Mouse (Mus musculus): ENCODE data around the gene Poc1a. TPM values are rescaled to one million over a fixed set of nuclear protein-coding genes. Genes with fewer than 3 reads are reported as not detected.
A peak's percentile ranks its signal among the peaks of the same experiment; 100 is the strongest.

The Poc1a gene
- polyA plus RNA-seq, 1 experiment from 2014 or later = 31.1 TPM

GRCm38 (mm10) chr9:106237401-106237800 is 43.5 kb upstream of the Poc1a start:
- H3K36me3 ChIP-seq (ENCODE audit: control insufficient read depth, insufficient read depth, low read length) = peaks cover 58% of the 10 kb centered on the region
- H3K27me3 ChIP-seq (ENCODE audit: control insufficient read depth, insufficient read depth, low read length) = no peaks in the 10 kb centered on the region
- no peak overlapping the region for H3K9ac ChIP-seq (ENCODE audit: low read depth, low read length)
- no peaks in the 10 kb centered on the region for H3K9me3 ChIP-seq (replicated peaks; ENCODE audit: control insufficient read depth, low read length)
- no peak overlapping the region for H3K27ac ChIP-seq (ENCODE audit: low read depth, low read length)
- ATAC-seq (replicated peaks; ENCODE audit: insufficient number of reproducible peaks, low FRiP score, low TSS enrichment) = no peak
- H3K4me1 ChIP-seq (ENCODE audit: control insufficient read depth, insufficient read depth, low read length) = peaks cover 11% of the 10 kb centered on the region
- no peak overlapping the region for H3K4me3 ChIP-seq (ENCODE audit: low read depth, low read length)
- WGBS (ENCODE audit: insufficient replicate concordance) = 90% methylated on average over 8 of the region's 8 CpGs
- no peak overlapping the region for H3K4me2 ChIP-seq

- WGBS (ENCODE audit: insufficient replicate concordance) = 90% methylated on average over 10 of the region's 10 CpGs
- no peak for ATAC-seq (replicated peaks; ENCODE audit: insufficient number of reproducible peaks, low FRiP score, low TSS enrichment)
- Histone ChIP-seq H3K9me3 (replicated peaks; ENCODE audit: control insufficient read depth, low read length) (no peaks in the 10 kb centered on the region), H3K4me2 (no peak overlapping the region), H3K9ac (ENCODE audit: low read depth, low read length) (no peak overlapping the region), H3K4me1 (ENCODE audit: control insufficient read depth, insufficient read depth, low read length) (peaks cover 11% of the 10 kb centered on the region), H3K36me3 (ENCODE audit: control insufficient read depth, insufficient read depth, low read length) (peaks cover 53% of the 10 kb centered on the region), H3K27me3 (ENCODE audit: control insufficient read depth, insufficient read depth, low read length) (no peaks in the 10 kb centered on the region), H3K27ac (ENCODE audit: low read depth, low read length) (no peak overlapping the region), H3K4me3 (ENCODE audit: low read depth, low read length) (no peak overlapping the region)
Observed at GRCm38 (mm10) chr9:106237878-106238277, 43.0 kb upstream of the Poc1a start.

DNA sequence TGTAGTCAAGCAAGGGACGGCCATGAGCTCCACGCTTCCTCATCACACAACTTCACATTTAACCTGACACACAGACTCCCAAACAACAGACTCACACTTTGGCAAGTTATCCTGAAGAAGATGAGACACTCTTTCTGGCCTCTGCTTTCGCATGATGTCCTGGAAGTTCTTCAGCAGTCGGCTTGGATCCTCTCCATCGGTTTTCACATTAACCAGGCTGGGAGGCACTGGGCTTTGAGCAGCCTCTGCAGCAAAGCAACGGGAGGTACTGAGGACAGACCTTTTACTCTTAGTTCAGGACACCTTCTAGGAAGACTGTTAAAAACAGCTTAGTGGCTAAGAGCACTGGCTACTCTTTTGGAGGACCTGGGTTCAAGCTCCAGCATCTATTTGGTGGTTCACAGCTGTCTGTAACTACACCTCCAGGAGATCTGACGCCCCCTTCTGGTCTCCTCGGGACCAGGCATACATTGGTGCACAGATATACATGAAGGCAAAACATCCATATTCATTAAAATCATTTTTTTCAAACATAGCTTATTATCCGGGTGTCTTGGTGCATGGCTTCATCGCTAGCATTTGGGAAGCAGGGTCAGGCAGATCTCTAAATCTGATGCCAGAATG is 39.2 kb upstream of the Poc1a start:
- H3K4me2 ChIP-seq = no peak overlapping the region
- no peaks in the 10 kb centered on the region for H3K27me3 ChIP-seq (ENCODE audit: control insufficient read depth, insufficient read depth, low read length)
- ATAC-seq (replicated peaks; ENCODE audit: insufficient number of reproducible peaks, low FRiP score, low TSS enrichment) = no peak
- peaks cover 8% of the 10 kb centered on the region for H3K4me1 ChIP-seq (ENCODE audit: control insufficient read depth, insufficient read depth, low read length)
- 89% methylated on average over 10 of the region's 10 CpGs for WGBS (ENCODE audit: insufficient replicate concordance)
- H3K9me3 ChIP-seq (replicated peaks; ENCODE audit: control insufficient read depth, low read length) = no peaks in the 10 kb centered on the region
- H3K27ac ChIP-seq (ENCODE audit: low read depth, low read length) = no peak overlapping the region
- H3K36me3 ChIP-seq (ENCODE audit: control insufficient read depth, insufficient read depth, low read length) = peaks cover 40% of the 10 kb centered on the region
- H3K4me3 ChIP-seq (ENCODE audit: low read depth, low read length) = no peak overlapping the region
- H3K9ac ChIP-seq (ENCODE audit: low read depth, low read length) = no peak overlapping the region

GRCm38 (mm10) chr9:106242813-106243488 is 37.9 kb upstream of the Poc1a start:
- H3K4me3 ChIP-seq (ENCODE audit: low read depth, low read length) = no peak overlapping the region
- peaks cover 29% of the 10 kb centered on the region for H3K36me3 ChIP-seq (ENCODE audit: control insufficient read depth, insufficient read depth, low read length)
- ATAC-seq (replicated peaks; ENCODE audit: insufficient number of reproducible peaks, low FRiP score, low TSS enrichment) = 0 out of 2 replicates have a peak, but pooled peaks have one; percentile 23
- peak overlapping the region; percentile 16; the same call in 1 of the 2 replicates for H3K9ac ChIP-seq (ENCODE audit: low read depth, low read length)
- peaks cover 9% of the 10 kb centered on the region for H3K4me1 ChIP-seq (ENCODE audit: control insufficient read depth, insufficient read depth, low read length)
- H3K4me2 ChIP-seq = peak overlapping the region; percentile 31; the same call in 1 of the 2 replicates
- H3K9me3 ChIP-seq (replicated peaks; ENCODE audit: control insufficient read depth, low read length) = no peaks in the 10 kb centered on the region
- H3K27ac ChIP-seq (ENCODE audit: low read depth, low read length) = peak overlapping the region; percentile 60
- WGBS (ENCODE audit: insufficient replicate concordance) = 59% methylated on average over 19 of the region's 19 CpGs
- no peaks in the 10 kb centered on the region for H3K27me3 ChIP-seq (ENCODE audit: control insufficient read depth, insufficient read depth, low read length)

- Histone ChIP-seq H3K4me3 (ENCODE audit: low read depth, low read length) (no peak overlapping the region), H3K36me3 (ENCODE audit: control insufficient read depth, insufficient read depth, low read length) (0 out of 2 replicates have a peak, but pooled peaks cover 3% of the 10 kb centered on the region), H3K4me2 (no peak overlapping the region), H3K9me3 (replicated peaks; ENCODE audit: control insufficient read depth, low read length) (no peaks in the 10 kb centered on the region), H3K9ac (ENCODE audit: low read depth, low read length) (no peak overlapping the region), H3K4me1 (ENCODE audit: control insufficient read depth, insufficient read depth, low read length) (peaks cover 12% of the 10 kb centered on the region), H3K27ac (ENCODE audit: low read depth, low read length) (peak overlapping the region; percentile 68), H3K27me3 (ENCODE audit: control insufficient read depth, insufficient read depth, low read length) (no peaks in the 10 kb centered on the region)
- 79% methylated on average over 11 of the region's 11 CpGs for WGBS (ENCODE audit: insufficient replicate concordance)
- ATAC-seq (replicated peaks; ENCODE audit: insufficient number of reproducible peaks, low FRiP score, low TSS enrichment) = no peak
Observed at GRCm38 (mm10) chr9:106249550-106249949, 31.3 kb upstream of the Poc1a start.

GRCm38 (mm10) chr9:106250245-106250644 is 30.6 kb upstream of the Poc1a start:
- H3K9ac ChIP-seq (ENCODE audit: low read depth, low read length) = no peak overlapping the region
- no peaks in the 10 kb centered on the region for H3K27me3 ChIP-seq (ENCODE audit: control insufficient read depth, insufficient read depth, low read length)
- H3K9me3 ChIP-seq (replicated peaks; ENCODE audit: control insufficient read depth, low read length) = no peaks in the 10 kb centered on the region
- peak overlapping the region; percentile 68; the same call in 1 of the 2 replicates for H3K27ac ChIP-seq (ENCODE audit: low read depth, low read length)
- H3K4me2 ChIP-seq = no peak overlapping the region
- 0 out of 2 replicates have a peak, but pooled peaks cover 2% of the 10 kb centered on the region for H3K36me3 ChIP-seq (ENCODE audit: control insufficient read depth, insufficient read depth, low read length)
- WGBS (ENCODE audit: insufficient replicate concordance) = 42% methylated on average over 4 of the region's 4 CpGs
- ATAC-seq (replicated peaks; ENCODE audit: insufficient number of reproducible peaks, low FRiP score, low TSS enrichment) = no peak; the same call in 1 of the 2 replicates
- H3K4me1 ChIP-seq (ENCODE audit: control insufficient read depth, insufficient read depth, low read length) = peaks cover 12% of the 10 kb centered on the region
- H3K4me3 ChIP-seq (ENCODE audit: low read depth, low read length) = no peak overlapping the region

DNA sequence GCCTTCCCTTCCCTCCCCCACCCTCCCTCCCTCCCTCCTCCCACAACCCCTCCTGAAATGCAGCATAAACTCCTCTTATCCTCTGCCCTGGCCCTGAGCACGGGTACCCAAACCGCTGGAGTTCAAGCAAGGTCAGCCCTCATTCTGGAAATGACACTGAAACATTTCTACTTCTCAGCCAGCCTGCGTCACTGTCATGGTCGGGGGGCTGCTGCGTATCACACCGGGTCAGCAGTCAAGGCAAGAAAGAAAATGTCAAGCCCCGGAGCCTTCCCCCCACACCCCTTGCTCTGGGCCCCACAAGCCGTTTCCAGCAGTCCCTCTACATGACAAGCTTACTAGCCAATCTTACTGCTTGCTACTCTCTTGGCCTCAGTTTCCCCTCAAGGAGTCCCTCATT is 29.8 kb upstream of the Poc1a start:
- H3K9ac ChIP-seq (ENCODE audit: low read depth, low read length) = no peak overlapping the region
- H3K36me3 ChIP-seq (ENCODE audit: control insufficient read depth, insufficient read depth, low read length) = no peaks in the 10 kb centered on the region
- H3K4me3 ChIP-seq (ENCODE audit: low read depth, low read length) = no peak overlapping the region
- no peak for ATAC-seq (replicated peaks; ENCODE audit: insufficient number of reproducible peaks, low FRiP score, low TSS enrichment)
- WGBS (ENCODE audit: insufficient replicate concordance) = 72% methylated on average over 8 of the region's 8 CpGs
- H3K27me3 ChIP-seq (ENCODE audit: control insufficient read depth, insufficient read depth, low read length) = no peaks in the 10 kb centered on the region
- H3K4me1 ChIP-seq (ENCODE audit: control insufficient read depth, insufficient read depth, low read length) = peaks cover 12% of the 10 kb centered on the region
- H3K9me3 ChIP-seq (replicated peaks; ENCODE audit: control insufficient read depth, low read length) = no peaks in the 10 kb centered on the region
- no peak overlapping the region for H3K27ac ChIP-seq (ENCODE audit: low read depth, low read length)
- H3K4me2 ChIP-seq = no peak overlapping the region

- H3K9me3 ChIP-seq (replicated peaks; ENCODE audit: control insufficient read depth, low read length) = no peaks in the 10 kb centered on the region
- H3K27ac ChIP-seq (ENCODE audit: low read depth, low read length) = no peak overlapping the region
- no peak for ATAC-seq (replicated peaks; ENCODE audit: insufficient number of reproducible peaks, low FRiP score, low TSS enrichment)
- H3K4me2 ChIP-seq = no peak overlapping the region
- H3K4me1 ChIP-seq (ENCODE audit: control insufficient read depth, insufficient read depth, low read length) = 0 out of 2 replicates have a peak, but pooled peaks cover 4% of the 10 kb centered on the region
- H3K36me3 ChIP-seq (ENCODE audit: control insufficient read depth, insufficient read depth, low read length) = no peaks in the 10 kb centered on the region
- no peak overlapping the region for H3K9ac ChIP-seq (ENCODE audit: low read depth, low read length)
- no peak overlapping the region for H3K4me3 ChIP-seq (ENCODE audit: low read depth, low read length)
- 70% methylated on average over 2 of the region's 2 CpGs for WGBS (ENCODE audit: insufficient replicate concordance)
- no peaks in the 10 kb centered on the region for H3K27me3 ChIP-seq (ENCODE audit: control insufficient read depth, insufficient read depth, low read length)
Observed at GRCm38 (mm10) chr9:106254001-106254400, 26.9 kb upstream of the Poc1a start.
